Mouse (Mus musculus): Measurements from ENCODE around the gene Acsbg1. TPM values are rescaled to one million over a fixed set of nuclear protein-coding genes. Genes with fewer than 3 reads are reported as not detected.

Gene Acsbg1
- total RNA-seq (2014; rRNA removed; ENCODE audit: low replicate concordance) (0.69 TPM in 1 of 2 replicates, not detected in the other), polyA plus RNA-seq (2015; fragmentation: Nextera tagmentation; extraction: Ambion mirVana) (0.07 and 0.19 TPM in 2 replicates)

DNA sequence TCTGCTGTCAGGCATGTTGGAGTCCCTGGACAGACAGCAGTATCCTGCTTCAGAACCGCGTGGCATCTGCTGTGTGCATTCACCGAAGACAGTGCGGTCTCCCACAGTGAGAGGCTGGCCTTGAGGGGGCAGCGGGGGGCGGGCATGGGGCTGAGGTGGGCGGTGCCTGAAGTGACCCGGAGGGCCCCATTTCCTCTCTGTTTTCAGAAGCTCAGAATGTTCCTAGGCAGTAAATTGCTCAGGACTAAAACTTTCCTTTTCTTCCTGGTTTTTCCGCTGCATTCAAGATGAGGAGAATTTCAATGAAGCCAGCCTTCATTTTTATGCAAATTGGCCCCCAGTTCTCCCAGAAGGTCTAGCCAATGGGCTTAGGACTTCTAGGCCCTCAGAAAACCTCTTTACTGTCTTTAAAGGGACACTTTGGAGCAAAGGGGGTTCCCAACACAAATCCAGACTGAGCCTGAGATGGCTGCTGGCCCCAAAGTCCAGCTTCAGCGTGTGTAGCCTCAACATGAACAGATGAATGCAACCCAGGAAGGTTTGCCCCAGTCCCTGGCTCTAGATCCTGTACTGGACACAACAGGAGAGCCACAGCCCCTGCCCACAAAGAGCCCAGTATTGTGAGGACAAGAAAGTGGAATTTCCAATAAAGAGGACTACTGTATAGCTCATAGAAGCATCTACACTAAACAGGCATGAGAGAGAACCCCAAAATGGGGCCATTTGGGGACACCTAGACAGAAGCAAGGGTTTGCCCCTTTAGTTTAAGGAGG lies at the start of gene Acsbg1:
Acsbg1 (minus strand) TSS at position 266 of the 773 bp plus-strand sequence.
- Histone ChIP-seq H3K9ac (replicated peaks; ENCODE audit: low read depth, low read length) (no peak within 1 kb of the TSS), H3K27me3 (ENCODE audit: control insufficient read depth, insufficient read depth, low read length) (no peaks in the 10 kb centered on the region), H3K36me3 (replicated peaks; ENCODE audit: control insufficient read depth, insufficient read depth, low read length) (no peaks in the 10 kb centered on the region), H3K4me1 (ENCODE audit: control insufficient read depth, insufficient read depth) (no peaks in the 10 kb centered on the region), H3K4me3 (ENCODE audit: low read depth, low read length) (no peak within 1 kb of the TSS), H3K4me2 (ENCODE audit: low read depth, low read length) (no peak within 1 kb of the TSS), H3K27ac (ENCODE audit: low read depth) (no peak within 1 kb of the TSS), H3K9me3 (replicated peaks; ENCODE audit: control insufficient read depth, low read length) (no peaks in the 10 kb centered on the region)
- TF ChIP-seq CTCF (IDR thresholded peaks at IDR 0.05; ENCODE audit: low read depth) (no peak), EP300 (IDR thresholded peaks at IDR 0.05; ENCODE audit: low read depth) (no peak)
- ATAC-seq (ENCODE audit: insufficient read depth, low read depth) (no peak), DNase-seq (ENCODE audit: low spot score) (no peak)
- 36% methylated on average over 10 of the region's 10 CpGs for WGBS

DNA sequence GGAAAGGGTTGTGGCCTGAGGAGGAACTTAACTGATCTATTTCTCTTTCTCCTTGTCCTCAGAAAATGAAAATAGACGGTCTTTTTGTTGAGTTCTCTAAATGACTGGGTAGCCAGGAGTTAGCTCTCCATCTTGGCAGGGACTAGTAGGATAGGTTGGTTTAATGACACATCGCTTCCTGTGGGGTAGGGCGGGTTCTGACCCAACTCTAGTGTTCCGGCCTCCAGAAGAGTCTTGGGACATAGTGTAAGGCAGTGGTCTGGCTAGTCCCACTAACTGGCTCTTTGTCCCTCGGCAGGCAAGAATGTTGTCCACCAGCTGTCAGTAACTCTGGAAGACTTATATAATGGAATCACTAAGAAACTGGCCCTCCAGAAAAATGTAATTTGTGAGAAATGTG lies 46.4 kb upstream of the Acsbg1 start:
- Histone ChIP-seq H3K4me1 (ENCODE audit: control insufficient read depth, insufficient read depth) (peaks cover 14% of the 10 kb centered on the region), H3K27ac (ENCODE audit: low read depth) (0 out of 2 replicates have a peak overlapping the region, but pooled peaks have one; percentile 2), H3K4me2 (ENCODE audit: low read depth, low read length) (no peak overlapping the region), H3K27me3 (ENCODE audit: control insufficient read depth, insufficient read depth, low read length) (no peaks in the 10 kb centered on the region), H3K9ac (replicated peaks; ENCODE audit: low read depth, low read length) (no peak overlapping the region), H3K9me3 (replicated peaks; ENCODE audit: control insufficient read depth, low read length) (no peaks in the 10 kb centered on the region), H3K36me3 (replicated peaks; ENCODE audit: control insufficient read depth, insufficient read depth, low read length) (peaks cover 62% of the 10 kb centered on the region), H3K4me3 (ENCODE audit: low read depth, low read length) (no peak overlapping the region)
- DNase-seq (ENCODE audit: low spot score) (no peak), ATAC-seq (ENCODE audit: insufficient read depth, low read depth) (no peak)
- WGBS: 73% methylated on average over 5 of the region's 5 CpGs
- TF ChIP-seq CTCF (IDR thresholded peaks at IDR 0.05; ENCODE audit: low read depth) (no peak), EP300 (IDR thresholded peaks at IDR 0.05; ENCODE audit: low read depth) (no peak)

DNA sequence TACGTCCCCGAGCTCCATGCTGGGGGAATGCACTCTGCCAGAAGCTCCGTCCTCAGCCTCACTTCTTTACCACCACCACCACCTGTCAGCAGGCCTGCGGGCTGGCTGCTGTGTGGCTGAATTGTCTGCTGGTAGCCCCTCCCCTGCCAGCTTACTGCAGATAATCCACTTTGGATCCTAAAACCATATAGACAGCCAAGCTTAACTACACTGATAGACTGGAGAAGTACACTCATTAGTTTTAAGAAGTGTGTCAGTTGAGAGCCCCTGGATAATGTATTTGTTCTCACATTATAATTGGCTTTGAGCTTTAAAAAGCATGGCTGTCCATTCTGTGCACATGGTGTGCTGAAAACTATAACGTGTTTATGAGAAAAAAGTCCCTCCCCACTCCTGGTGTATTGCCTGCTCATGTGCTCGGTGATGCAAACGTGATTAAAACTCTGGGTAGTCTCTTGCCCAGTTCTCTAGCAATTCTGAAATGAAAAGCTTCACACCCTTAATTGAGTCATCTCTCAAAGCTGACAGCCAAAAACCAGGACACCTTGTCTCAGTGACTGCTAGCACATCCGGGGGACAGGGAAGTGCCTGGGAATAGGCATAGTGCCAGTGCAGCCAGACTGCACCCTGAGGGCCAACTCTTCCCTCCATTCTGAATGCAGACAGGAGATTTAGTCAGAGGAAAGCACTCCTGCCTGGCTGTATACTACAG lies 45.8 kb upstream of the Acsbg1 start:
- H3K9ac ChIP-seq (replicated peaks; ENCODE audit: low read depth, low read length): no peak overlapping the region
- H3K4me2 ChIP-seq (ENCODE audit: low read depth, low read length): no peak overlapping the region
- ATAC-seq (ENCODE audit: insufficient read depth, low read depth) (0 out of 2 replicates have a peak, but pooled peaks have one; percentile 10), DNase-seq (ENCODE audit: low spot score) (peak; percentile 30)
- H3K4me1 ChIP-seq (ENCODE audit: control insufficient read depth, insufficient read depth): peaks cover 20% of the 10 kb centered on the region
- H3K27ac ChIP-seq (ENCODE audit: low read depth): 0 out of 2 replicates have a peak overlapping the region, but pooled peaks have one; percentile 28
- H3K36me3 ChIP-seq (replicated peaks; ENCODE audit: control insufficient read depth, insufficient read depth, low read length): peaks cover 55% of the 10 kb centered on the region
- H3K4me3 ChIP-seq (ENCODE audit: low read depth, low read length): no peak overlapping the region
- TF ChIP-seq CTCF (IDR thresholded peaks at IDR 0.05; ENCODE audit: low read depth): no peak
- TF ChIP-seq EP300 (IDR thresholded peaks at IDR 0.05; ENCODE audit: low read depth): no peak
- no peaks in the 10 kb centered on the region for H3K9me3 ChIP-seq (replicated peaks; ENCODE audit: control insufficient read depth, low read length)
- WGBS: 43% methylated on average over 8 of the region's 8 CpGs
- no peaks in the 10 kb centered on the region for H3K27me3 ChIP-seq (ENCODE audit: control insufficient read depth, insufficient read depth, low read length)

DNA sequence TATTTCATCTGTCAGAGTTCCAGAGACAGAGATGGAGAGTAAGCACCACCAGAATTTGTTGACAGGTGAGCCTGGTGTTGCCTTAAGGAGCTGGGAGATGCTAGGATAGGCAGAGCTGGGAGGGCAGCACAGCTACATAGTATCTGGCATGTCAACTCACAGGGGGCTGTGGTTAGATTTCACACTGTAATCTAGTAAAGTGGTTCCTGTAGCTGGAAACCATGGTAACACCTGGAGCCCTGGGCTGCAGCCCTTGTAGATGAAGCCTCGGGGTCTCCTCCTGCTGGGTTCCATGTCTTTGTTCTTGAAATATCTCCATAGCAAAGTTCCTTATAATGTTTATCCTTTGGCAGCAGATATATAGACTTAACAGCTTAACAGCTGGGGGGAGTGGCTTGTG lies 43.9 kb upstream of the Acsbg1 start:
- no peak overlapping the region for H3K4me3 ChIP-seq (ENCODE audit: low read depth, low read length)

DNA sequence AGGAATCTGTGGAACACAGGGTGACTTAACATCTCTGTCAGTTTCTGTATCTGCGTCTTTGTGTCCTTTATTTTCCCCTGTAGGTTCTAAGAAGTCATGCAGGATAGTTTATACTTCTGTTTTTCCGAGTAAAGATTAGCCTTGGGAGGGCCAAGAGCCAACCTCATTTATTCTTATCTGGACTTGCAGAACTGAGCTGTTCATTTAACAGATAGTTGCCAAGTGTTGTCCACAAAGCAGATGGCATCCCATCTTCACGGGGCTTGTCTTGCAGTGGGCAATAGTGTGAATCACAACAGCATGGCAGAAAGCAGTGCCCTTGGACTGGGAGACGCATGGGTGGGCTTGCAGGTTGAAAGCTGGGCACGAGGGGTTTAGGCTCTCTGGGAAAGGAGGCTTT lies 42.7 kb upstream of the Acsbg1 start:
- WGBS: 60% methylated on average over 5 of the region's 5 CpGs
- peaks cover 33% of the 10 kb centered on the region for H3K4me1 ChIP-seq (ENCODE audit: control insufficient read depth, insufficient read depth)
- no peak overlapping the region for H3K4me2 ChIP-seq (ENCODE audit: low read depth, low read length)
- no peaks in the 10 kb centered on the region for H3K9me3 ChIP-seq (replicated peaks; ENCODE audit: control insufficient read depth, low read length)
- H3K27me3 ChIP-seq (ENCODE audit: control insufficient read depth, insufficient read depth, low read length): no peaks in the 10 kb centered on the region
- H3K27ac ChIP-seq (ENCODE audit: low read depth): no peak overlapping the region
- ATAC-seq (ENCODE audit: insufficient read depth, low read depth) (no peak), DNase-seq (ENCODE audit: low spot score) (no peak)
- no peak overlapping the region for H3K9ac ChIP-seq (replicated peaks; ENCODE audit: low read depth, low read length)
- peaks cover 26% of the 10 kb centered on the region for H3K36me3 ChIP-seq (replicated peaks; ENCODE audit: control insufficient read depth, insufficient read depth, low read length)
- H3K4me3 ChIP-seq (ENCODE audit: low read depth, low read length): no peak overlapping the region
- TF ChIP-seq CTCF (IDR thresholded peaks at IDR 0.05; ENCODE audit: low read depth): no peak
- no peak for TF ChIP-seq EP300 (IDR thresholded peaks at IDR 0.05; ENCODE audit: low read depth)

More for the DNA sequence above, 43.9 kb upstream of the Acsbg1 start:
- no peak for TF ChIP-seq EP300 (IDR thresholded peaks at IDR 0.05; ENCODE audit: low read depth)
- no peak for TF ChIP-seq CTCF (IDR thresholded peaks at IDR 0.05; ENCODE audit: low read depth)
- Histone ChIP-seq H3K36me3 (replicated peaks; ENCODE audit: control insufficient read depth, insufficient read depth, low read length) (peaks cover 37% of the 10 kb centered on the region), H3K9ac (replicated peaks; ENCODE audit: low read depth, low read length) (no peak overlapping the region), H3K4me1 (ENCODE audit: control insufficient read depth, insufficient read depth) (peaks cover 33% of the 10 kb centered on the region), H3K9me3 (replicated peaks; ENCODE audit: control insufficient read depth, low read length) (no peaks in the 10 kb centered on the region), H3K27ac (ENCODE audit: low read depth) (no peak overlapping the region), H3K27me3 (ENCODE audit: control insufficient read depth, insufficient read depth, low read length) (no peaks in the 10 kb centered on the region), H3K4me2 (ENCODE audit: low read depth, low read length) (no peak overlapping the region)
- DNase-seq (ENCODE audit: low spot score) (no peak), ATAC-seq (ENCODE audit: insufficient read depth, low read depth) (no peak)
- WGBS: 52% methylated on average over 1 of the region's 1 CpGs

All from heart, postnatal 0 days (tissue).